Mouse (Mus musculus) MEL (cell line): ENCODE measurements at regions not wholly inside any gene's neighbourhood (a gene's known extent, or its start where the extent isn't known, plus 50 kb on each side); places are given as distances from the start of the nearest gene placed in this dataset.

Experiments
- CHD1 ChIP-seq: IDR thresholded peaks from 2 replicates; pipeline ENCODE4 v1.6.1; 2012; ENCODE audit warnings: low read depth, mild to moderate bottlenecking, inconsistent platforms, low read length, improper control_type of control experiment
- CHD2 ChIP-seq: IDR thresholded peaks from 2 replicates; pipeline ENCODE4 v1.6.1; 2011; ENCODE audit warnings: low read length, improper control_type of control experiment
- CTCF ChIP-seq, 3 experiments: IDR thresholded peaks in 2 of 3; conservative IDR thresholded peaks in 1 of 3; 2 replicates each; pipeline ENCODE4 v1.5.1; 2011 to 2012; ENCODE audit warnings: low read length in 3 of 3, low read depth in 2 of 3, mild to moderate bottlenecking in 2 of 3, improper control_type of control experiment in 1 of 3, inconsistent platforms in 1 of 3, mixed read lengths in 1 of 3, moderate library complexity in 1 of 3; ENCODE audit not compliant: control insufficient read depth in 1 of 3, insufficient read depth in 1 of 3, poor library complexity in 1 of 3, severe bottlenecking in 1 of 3
- EP300 ChIP-seq, 2 experiments: IDR thresholded peaks; 2 replicates each; pipeline ENCODE4 v1.6.1; 2011; ENCODE audit warnings: improper control_type of control experiment in 2 of 2, low read length in 2 of 2, low read depth in 1 of 2, mild to moderate bottlenecking in 1 of 2
- GATA1 ChIP-seq: IDR thresholded peaks from 2 replicates; pipeline ENCODE4 v1.6.1; 2011; ENCODE audit warnings: low read depth, low read length, improper control_type of control experiment
- KAT2A ChIP-seq: conservative IDR thresholded peaks from 2 replicates; pipeline ENCODE4 v1.6.1; 2012; ENCODE audit warnings: low read depth, low read length, improper control_type of control experiment, inconsistent platforms
- POLR2A ChIP-seq, 2 experiments: IDR thresholded peaks; 2 replicates each; pipeline ENCODE4 v1.6.1; 2011 to 2012; ENCODE audit warnings: low read length in 2 of 2, mild to moderate bottlenecking in 2 of 2, control low read depth in 1 of 2, improper control_type of control experiment in 1 of 2, low read depth in 1 of 2, moderate library complexity in 1 of 2; ENCODE audit not compliant: control insufficient read depth in 1 of 2, insufficient read depth in 1 of 2, poor library complexity in 1 of 2
- SIN3A ChIP-seq: IDR thresholded peaks from 2 replicates; pipeline ENCODE4 v1.6.1; 2012; ENCODE audit warnings: low read length, improper control_type of control experiment, inconsistent platforms
- SMC3 ChIP-seq: IDR thresholded peaks from 2 replicates; pipeline ENCODE4 v1.6.1; 2011; ENCODE audit warnings: low read depth, low read length, improper control_type of control experiment
- TAL1 ChIP-seq: IDR thresholded peaks from 2 replicates; pipeline ENCODE4 v1.6.1; 2012; ENCODE audit warnings: mild to moderate bottlenecking, inconsistent platforms, low read length, moderate library complexity, mixed read lengths

DNA sequence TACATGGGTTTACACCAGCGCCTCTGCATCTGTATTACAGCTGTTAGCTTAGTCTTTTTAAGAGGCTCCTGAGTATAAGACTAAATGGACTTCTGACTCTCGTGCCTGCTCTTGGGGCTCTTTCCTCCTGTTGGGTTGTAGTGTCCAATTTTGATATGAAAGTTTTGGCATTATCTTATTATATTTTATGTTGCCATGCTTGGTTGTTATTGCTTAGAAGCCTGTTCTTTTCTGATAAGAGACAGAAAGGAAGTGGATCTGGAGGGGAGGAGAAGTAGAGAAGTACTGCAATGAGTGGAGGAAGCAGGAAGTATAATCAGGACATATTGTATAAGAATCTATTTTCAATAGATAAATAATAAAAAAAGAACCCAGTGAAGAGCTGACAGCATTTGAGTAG lies 334.0 kb upstream of the C9orf72 start:
- TF ChIP-seq CHD2, result no peak
- no peak for TF ChIP-seq CTCF (IDR thresholded peaks at IDR 0.05 in 2 of 3, conservative IDR thresholded peaks at IDR 0.05 in 1 of 3; ENCODE audit: control insufficient read depth in 1 of 3, insufficient read depth in 1 of 3, low read depth in 2 of 3, low read length in 3 of 3, poor library complexity in 1 of 3, severe bottlenecking in 1 of 3)
- TF ChIP-seq GATA1, result peak; percentile 91
- TF ChIP-seq POLR2A (IDR thresholded peaks at IDR 0.05; ENCODE audit: control insufficient read depth in 1 of 2, insufficient read depth in 1 of 2, low read depth in 1 of 2, low read length in 2 of 2, poor library complexity in 1 of 2), result no peak
- no peak for TF ChIP-seq SMC3
- peak; percentile 87 for TF ChIP-seq TAL1
- no peak for TF ChIP-seq CHD1
- TF ChIP-seq EP300 (IDR thresholded peaks at IDR 0.05; ENCODE audit: low read depth in 1 of 2, low read length in 2 of 2), result peak; percentile 94 to 95
- TF ChIP-seq KAT2A, result no peak
- peak; percentile 63; the same call in 1 of the 2 replicates for TF ChIP-seq SIN3A
